Mouse (Mus musculus): ENCODE measurements at regions not wholly inside any gene's neighbourhood (a gene's known extent, or its start where the extent isn't known, plus 50 kb on each side); places are given as distances from the start of the nearest gene placed in this dataset.

DNA sequence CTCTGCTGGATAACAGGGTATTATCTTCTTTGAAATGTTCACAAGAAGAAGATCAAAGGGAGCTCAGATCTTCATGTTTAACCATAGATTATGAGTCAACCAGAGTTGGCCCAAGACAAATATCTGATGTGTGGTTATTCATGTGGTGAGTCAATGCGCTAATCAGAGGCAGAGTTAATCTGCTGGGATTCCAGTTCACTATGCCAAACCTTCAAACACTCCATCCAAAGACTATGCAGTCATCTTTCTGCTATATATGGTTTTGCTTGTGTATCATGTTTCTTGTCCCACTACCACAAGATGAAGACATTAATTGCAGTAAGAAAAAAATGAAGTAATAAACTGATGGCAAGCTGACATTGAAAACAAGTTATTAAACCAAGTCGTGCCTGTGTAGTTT is 561.8 kb upstream of the Gm9747 start:
- no peaks in the 10 kb centered on the region for H3K27me3 ChIP-seq (replicated peaks)

DNA sequence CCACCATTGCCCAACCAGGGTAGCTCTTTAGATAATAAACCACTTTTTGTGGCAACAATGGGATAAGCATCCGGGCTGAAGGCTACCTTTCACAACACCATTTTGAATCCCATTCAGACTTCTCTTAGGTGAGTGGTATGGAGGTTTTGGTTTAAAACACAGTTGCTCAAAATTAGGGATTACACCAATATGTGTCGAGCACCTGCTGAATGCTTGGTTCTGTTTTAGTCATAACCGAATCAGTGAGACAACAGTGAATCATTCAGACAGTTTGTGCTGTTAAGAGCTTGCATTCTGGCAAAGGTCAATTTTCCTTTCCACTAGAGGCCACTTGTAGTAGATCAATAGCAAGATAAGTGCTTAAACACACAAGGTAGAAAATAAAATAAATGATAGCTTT is 561.2 kb upstream of the Gm9747 start:
- H3K36me3 ChIP-seq (replicated peaks): no peaks in the 10 kb centered on the region
- no peaks in the 10 kb centered on the region for H3K4me1 ChIP-seq
- H3K4me2 ChIP-seq: no peak overlapping the region
- no peaks in the 10 kb centered on the region for H3K27me3 ChIP-seq (replicated peaks)
- H3K4me3 ChIP-seq: no peak overlapping the region
- no peak overlapping the region for H3K9ac ChIP-seq
- no peaks in the 10 kb centered on the region for H3K9me3 ChIP-seq
- H3K27ac ChIP-seq: no peak overlapping the region
- ATAC-seq (replicated peaks): no peak
- 89% methylated on average over 3 of the region's 3 CpGs for WGBS

More for the DNA sequence above, 561.8 kb upstream of the Gm9747 start:
- Histone ChIP-seq H3K4me1 (no peaks in the 10 kb centered on the region), H3K36me3 (replicated peaks) (no peaks in the 10 kb centered on the region), H3K27ac (no peak overlapping the region), H3K9me3 (no peaks in the 10 kb centered on the region), H3K4me2 (no peak overlapping the region), H3K4me3 (no peak overlapping the region), H3K9ac (no peak overlapping the region)
- WGBS: 84% methylated on average over 2 of the region's 2 CpGs
- ATAC-seq (replicated peaks): no peak

DNA sequence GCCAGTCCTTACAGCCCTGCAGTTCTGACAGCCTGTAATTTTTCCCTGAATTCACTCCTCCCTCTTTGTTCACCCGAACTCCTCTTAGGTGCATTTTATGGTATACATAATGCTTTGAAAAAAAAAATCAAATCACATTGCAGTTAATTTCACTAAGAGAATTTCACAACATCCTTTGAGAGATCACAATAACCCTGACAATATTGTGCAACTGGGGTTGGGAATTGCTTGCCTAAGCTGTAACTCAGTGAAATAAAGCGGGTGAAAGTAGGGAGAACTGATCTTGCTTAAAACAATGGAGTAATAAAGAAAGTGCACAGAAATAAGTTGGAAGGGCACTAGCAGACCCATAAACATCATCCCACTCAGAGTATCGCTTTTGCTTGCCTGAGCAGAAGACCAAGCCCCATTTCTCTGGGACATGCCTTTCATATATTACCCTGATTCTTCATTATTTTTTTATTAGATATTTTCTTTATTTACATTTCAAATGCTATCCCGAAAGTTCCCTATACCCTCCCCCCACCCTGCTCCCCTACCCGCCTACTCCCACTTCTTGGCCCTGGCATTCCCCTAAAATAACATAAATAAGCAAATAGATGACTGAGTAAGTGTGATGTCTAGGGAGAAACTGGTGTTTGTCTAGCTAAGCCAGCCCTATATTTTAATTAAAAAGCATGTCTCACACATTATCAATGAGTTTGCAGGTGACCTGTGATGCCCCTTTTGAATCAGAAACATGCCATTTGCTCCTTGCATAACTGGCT is 557.2 kb upstream of the Gm9747 start:
- H3K36me3 ChIP-seq (replicated peaks): no peaks in the 10 kb centered on the region
- no peaks in the 10 kb centered on the region for H3K27me3 ChIP-seq (replicated peaks)
- H3K9me3 ChIP-seq: 0 out of 2 replicates have a peak, but pooled peaks cover 2% of the 10 kb centered on the region
- ATAC-seq (replicated peaks): no peak
- H3K4me1 ChIP-seq: no peaks in the 10 kb centered on the region
- 79% methylated on average over 5 of the region's 5 CpGs for WGBS
- no peak overlapping the region for H3K4me2 ChIP-seq
- H3K27ac ChIP-seq: no peak overlapping the region
- H3K9ac ChIP-seq: no peak overlapping the region
- no peak overlapping the region for H3K4me3 ChIP-seq

DNA sequence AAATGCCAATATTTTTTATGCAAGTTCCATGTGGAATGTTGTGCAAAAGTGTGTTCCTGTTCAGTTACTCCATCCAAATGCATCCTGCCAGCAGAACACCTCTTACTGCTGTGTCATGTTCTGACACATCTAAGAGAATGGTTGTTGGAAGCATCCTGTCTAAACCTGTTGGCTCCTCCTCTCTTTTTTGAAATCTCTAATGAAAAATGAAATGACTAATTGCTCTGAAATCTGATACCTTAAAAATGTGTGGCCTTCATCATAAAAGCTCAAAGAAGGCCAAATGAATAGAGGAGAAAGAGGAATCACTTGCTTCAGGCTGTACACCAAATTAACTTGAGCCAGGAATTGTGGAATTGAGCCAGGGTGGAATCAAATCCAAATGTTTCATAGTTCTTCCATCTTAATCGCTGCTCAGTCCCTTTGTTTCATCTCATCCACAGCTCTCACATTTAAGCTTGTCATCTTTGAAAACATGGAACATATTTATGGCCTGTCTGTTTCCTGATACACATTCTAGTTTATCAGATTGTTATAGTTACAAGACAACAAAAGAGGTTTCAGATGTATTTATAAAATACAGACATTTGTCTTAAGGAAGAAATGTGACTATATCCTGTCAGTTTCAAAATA is 555.0 kb upstream of the Gm9747 start:
- H3K27me3 ChIP-seq (replicated peaks): no peaks in the 10 kb centered on the region
- no peak overlapping the region for H3K4me2 ChIP-seq
- 0 out of 2 replicates have a peak, but pooled peaks cover 3% of the 10 kb centered on the region for H3K9me3 ChIP-seq
- H3K36me3 ChIP-seq (replicated peaks): no peaks in the 10 kb centered on the region
- no peak overlapping the region for H3K27ac ChIP-seq
- 76% methylated on average over 1 of the region's 1 CpGs for WGBS
- no peak for ATAC-seq (replicated peaks)
- no peak overlapping the region for H3K4me3 ChIP-seq
- H3K4me1 ChIP-seq: no peaks in the 10 kb centered on the region
- no peak overlapping the region for H3K9ac ChIP-seq

DNA sequence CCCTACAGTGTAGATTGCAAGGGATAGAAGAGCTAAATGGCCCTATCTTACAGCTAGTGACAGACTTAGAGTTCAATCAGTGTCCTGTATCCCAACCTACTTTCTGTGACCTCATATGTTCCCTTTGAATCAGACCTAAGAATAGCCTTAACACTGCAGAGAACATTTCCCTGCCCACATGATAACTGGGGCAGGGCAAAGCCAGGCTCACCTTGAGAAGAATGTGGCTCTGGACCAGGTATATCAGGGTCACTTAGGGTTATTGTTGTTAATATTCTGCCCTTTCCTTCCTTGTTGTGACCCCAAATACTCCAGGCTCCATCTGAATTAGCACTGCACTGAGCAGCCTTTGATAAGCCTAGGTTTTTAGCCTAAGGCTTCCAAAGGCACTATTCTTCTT is 536.8 kb upstream of the Gm9747 start:
- no peak overlapping the region for H3K4me3 ChIP-seq
- H3K36me3 ChIP-seq (replicated peaks): no peaks in the 10 kb centered on the region
- H3K9ac ChIP-seq: no peak overlapping the region
- ATAC-seq (replicated peaks): no peak
- H3K9me3 ChIP-seq: no peaks in the 10 kb centered on the region
- no peaks in the 10 kb centered on the region for H3K4me1 ChIP-seq
- H3K27ac ChIP-seq: no peak overlapping the region
- H3K27me3 ChIP-seq (replicated peaks): no peaks in the 10 kb centered on the region
- H3K4me2 ChIP-seq: no peak overlapping the region

DNA sequence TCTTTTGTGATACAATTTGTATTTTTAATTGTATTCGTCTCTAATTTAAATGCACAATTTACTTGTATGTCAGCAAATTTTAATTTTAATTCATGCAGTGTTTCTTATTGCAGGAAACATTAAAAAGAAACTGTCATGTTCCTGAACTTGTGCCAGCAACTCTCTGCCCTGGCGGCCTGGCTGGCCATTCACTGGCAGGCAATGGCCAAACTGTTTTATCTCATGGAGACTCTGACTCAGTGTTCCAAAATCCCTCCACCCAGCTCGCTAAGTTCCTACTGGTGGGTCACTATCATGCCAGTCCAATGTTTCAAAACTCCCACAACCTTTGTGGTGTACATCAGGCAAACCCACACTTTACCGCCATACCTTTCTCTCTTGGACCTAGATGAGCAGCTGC is 523.7 kb upstream of the Gm9747 start:
- Histone ChIP-seq H3K9ac (no peak overlapping the region), H3K27me3 (replicated peaks) (no peaks in the 10 kb centered on the region), H3K27ac (no peak overlapping the region), H3K36me3 (replicated peaks) (no peaks in the 10 kb centered on the region), H3K4me1 (no peaks in the 10 kb centered on the region), H3K9me3 (no peaks in the 10 kb centered on the region), H3K4me2 (no peak overlapping the region), H3K4me3 (no peak overlapping the region)
- ATAC-seq (replicated peaks): no peak
- WGBS: 89% methylated on average over 4 of the region's 4 CpGs

DNA sequence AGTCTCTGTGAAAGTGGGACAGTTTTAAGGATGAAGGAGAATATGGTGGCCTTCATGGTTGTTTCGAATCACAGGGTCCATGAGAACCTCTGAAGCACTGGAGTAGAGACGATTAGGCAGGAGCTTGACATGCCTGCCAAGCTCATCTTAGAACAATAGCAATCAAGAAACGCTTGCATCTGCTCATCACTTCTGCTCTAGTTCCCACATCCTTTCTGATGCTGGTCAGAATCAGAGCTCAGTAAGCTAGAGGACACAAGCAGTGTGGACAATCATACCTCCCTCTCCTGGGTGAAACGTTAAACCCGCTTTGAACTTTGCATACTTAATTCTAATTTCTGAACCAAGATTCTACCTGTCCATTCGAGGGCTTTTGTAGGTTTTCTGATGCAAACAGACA is 515.8 kb upstream of the Gm9747 start:
- Histone ChIP-seq H3K4me3 (no peak overlapping the region), H3K9ac (no peak overlapping the region), H3K27me3 (replicated peaks) (no peaks in the 10 kb centered on the region), H3K36me3 (replicated peaks) (no peaks in the 10 kb centered on the region), H3K9me3 (no peaks in the 10 kb centered on the region), H3K4me2 (no peak overlapping the region), H3K4me1 (no peaks in the 10 kb centered on the region), H3K27ac (no peak overlapping the region)
- no peak for ATAC-seq (replicated peaks)
- 79% methylated on average over 6 of the region's 6 CpGs for WGBS

DNA sequence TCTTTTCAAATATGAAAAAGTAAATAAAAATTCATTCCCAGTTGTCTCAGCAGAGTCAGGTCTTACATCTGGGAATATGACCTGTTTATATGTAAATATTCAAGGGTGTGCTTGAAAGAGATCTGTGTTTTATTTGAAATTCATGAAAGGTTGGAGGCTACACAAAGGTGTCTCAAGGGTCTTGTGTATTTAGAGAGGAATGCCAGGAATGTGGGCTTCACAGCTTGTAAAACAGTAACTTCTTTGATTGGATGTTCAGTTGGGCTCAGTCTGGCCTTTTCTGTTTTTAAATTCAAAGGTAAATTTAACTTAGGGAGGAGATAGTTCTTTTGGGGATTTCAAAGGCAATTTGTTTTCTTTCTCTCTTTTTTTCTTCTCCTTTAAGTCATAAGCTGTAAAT is 514.7 kb upstream of the Gm9747 start:
- no peak overlapping the region for H3K9ac ChIP-seq
- no peaks in the 10 kb centered on the region for H3K9me3 ChIP-seq
- ATAC-seq (replicated peaks): no peak
- H3K4me2 ChIP-seq: no peak overlapping the region
- no peaks in the 10 kb centered on the region for H3K36me3 ChIP-seq (replicated peaks)
- no peak overlapping the region for H3K4me3 ChIP-seq
- H3K27ac ChIP-seq: no peak overlapping the region
- H3K27me3 ChIP-seq (replicated peaks): no peaks in the 10 kb centered on the region
- no peaks in the 10 kb centered on the region for H3K4me1 ChIP-seq

DNA sequence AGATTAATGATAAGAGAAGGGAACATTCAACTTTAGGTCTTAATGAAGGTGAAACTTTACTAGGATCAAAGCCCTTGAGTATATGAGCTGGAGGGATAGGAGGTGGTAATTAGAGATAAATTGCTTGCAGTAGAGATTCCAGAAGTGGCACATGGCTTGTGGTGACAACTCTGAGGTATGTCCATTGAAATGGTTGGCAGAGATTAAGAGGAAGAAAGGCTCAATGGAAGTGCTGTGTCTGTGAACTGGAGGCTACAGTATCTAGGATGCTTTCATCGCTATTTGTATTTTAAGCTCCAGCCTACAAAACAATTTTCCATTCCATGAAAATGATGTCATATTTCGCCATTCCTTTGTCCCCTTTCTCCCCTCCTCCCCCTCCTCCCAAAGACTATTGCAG is 508.1 kb upstream of the Gm9747 start:
- H3K4me3 ChIP-seq: no peak overlapping the region
- no peak overlapping the region for H3K27ac ChIP-seq
- ATAC-seq (replicated peaks): no peak
- WGBS: 94% methylated on average over 2 of the region's 2 CpGs
- H3K36me3 ChIP-seq (replicated peaks): no peaks in the 10 kb centered on the region
- no peaks in the 10 kb centered on the region for H3K4me1 ChIP-seq
- H3K27me3 ChIP-seq (replicated peaks): no peaks in the 10 kb centered on the region
- no peaks in the 10 kb centered on the region for H3K9me3 ChIP-seq
- no peak overlapping the region for H3K9ac ChIP-seq
- H3K4me2 ChIP-seq: no peak overlapping the region

DNA sequence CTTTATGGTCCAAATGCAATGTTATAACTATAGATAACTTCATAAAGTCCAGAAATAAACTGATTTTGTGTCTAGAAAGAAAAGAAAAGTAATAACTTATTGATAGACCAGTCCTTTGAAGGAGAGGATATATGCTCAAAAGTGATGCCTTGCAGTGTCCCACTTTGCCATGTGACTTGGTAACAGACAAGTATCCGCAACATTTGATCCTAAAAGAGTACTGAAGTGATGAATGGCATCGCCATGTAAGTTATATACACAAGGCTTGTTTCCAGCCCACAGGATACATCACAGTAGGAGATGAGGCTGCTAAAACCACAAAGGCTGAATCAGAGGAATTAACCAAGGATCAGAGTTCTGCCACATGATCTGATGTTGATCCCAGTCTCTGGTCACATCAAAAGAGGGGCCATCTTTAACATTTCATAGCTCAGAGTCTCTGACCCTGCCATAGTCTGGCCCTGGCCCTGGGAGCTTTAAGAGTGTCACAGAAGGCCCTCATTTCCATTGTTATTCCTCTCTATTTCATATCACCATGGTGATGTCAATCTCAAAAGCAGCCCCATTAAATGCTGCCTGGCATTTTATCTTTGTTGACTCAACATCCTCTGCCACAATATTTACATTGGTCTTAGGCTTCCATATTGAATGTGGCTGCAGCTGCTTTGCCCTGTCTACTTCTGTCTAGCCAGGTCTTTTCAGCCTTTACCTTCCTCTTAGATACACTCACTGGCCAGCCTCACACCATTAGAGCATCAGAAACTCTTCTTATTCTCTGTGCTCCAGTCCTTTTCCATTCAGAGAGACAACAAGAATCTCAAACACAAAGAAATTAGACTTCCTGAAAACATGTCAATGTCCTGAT is 506.4 kb upstream of the Gm9747 start:
- H3K27me3 ChIP-seq (replicated peaks): no peaks in the 10 kb centered on the region
- H3K27ac ChIP-seq: no peak overlapping the region
- ATAC-seq (replicated peaks): no peak
- H3K36me3 ChIP-seq (replicated peaks): no peaks in the 10 kb centered on the region
- H3K4me3 ChIP-seq: no peak overlapping the region
- no peaks in the 10 kb centered on the region for H3K4me1 ChIP-seq
- H3K9me3 ChIP-seq: no peaks in the 10 kb centered on the region
- H3K9ac ChIP-seq: no peak overlapping the region
- WGBS: 75% methylated on average over 2 of the region's 2 CpGs
- no peak overlapping the region for H3K4me2 ChIP-seq

DNA sequence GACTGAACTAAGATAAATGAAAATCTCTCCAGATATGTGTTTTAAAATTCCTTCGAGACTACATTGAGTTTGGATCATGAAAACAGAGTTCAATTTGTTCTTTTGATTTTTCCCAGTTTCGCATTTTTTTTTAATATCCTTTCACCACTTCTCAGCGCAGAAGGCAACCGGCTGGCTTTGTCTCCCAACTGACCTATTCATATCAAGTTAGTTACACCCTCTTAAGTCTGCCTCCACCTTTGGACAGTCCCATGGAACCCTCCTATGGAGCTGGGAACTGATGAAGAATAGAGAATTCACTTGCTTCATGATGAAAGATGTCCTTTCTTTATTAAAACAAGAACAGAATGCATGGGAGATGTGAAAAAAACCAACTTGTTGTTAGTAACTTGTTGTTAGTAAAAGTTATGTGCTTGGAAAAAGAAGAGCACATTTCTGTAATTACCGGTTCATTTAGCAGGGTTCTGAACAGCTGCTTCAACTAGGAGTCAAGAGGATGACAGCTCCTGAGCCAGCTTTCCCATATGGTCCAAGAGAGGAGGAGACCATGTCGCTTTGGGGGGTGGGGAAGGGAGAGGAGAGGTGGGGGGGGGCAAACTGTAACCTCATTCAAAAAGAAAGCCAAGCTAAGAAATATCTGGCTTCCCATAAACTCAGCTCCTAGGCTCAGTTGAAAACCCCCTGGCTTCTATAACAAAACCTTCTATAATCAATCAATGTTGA is 495.6 kb upstream of the Gm9747 start:
- 61% methylated on average over 6 of the region's 6 CpGs for WGBS
- H3K9ac ChIP-seq: no peak overlapping the region
- no peak for ATAC-seq (replicated peaks)

DNA sequence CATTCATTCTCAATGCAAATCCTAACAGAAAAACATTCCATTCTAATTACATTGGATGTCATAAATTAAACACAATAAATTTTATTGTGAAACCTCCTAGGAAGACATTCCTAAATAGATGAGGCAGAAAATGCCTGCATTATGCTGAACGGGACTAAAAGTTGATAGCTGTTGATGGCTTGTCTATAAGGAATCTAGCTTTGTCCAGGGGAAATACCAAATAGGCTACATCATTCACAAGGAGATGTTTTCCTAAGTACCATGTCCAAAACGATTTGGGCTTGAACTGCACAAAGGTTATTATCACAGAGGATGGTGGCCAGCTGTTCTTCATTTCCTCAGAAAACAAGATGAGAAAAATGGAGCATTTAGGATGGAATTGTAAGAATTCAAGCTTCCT is 494.5 kb upstream of the Gm9747 start:
- H3K9ac ChIP-seq: no peak overlapping the region
- no peaks in the 10 kb centered on the region for H3K36me3 ChIP-seq (replicated peaks)
- ATAC-seq (replicated peaks): no peak
- H3K4me3 ChIP-seq: no peak overlapping the region
- 42% methylated on average over 2 of the region's 2 CpGs for WGBS
- no peaks in the 10 kb centered on the region for H3K27me3 ChIP-seq (replicated peaks)
- H3K27ac ChIP-seq: no peak overlapping the region
- no peak overlapping the region for H3K4me2 ChIP-seq
- no peaks in the 10 kb centered on the region for H3K4me1 ChIP-seq
- no peaks in the 10 kb centered on the region for H3K9me3 ChIP-seq

More for the DNA sequence above, 495.6 kb upstream of the Gm9747 start:
- H3K9me3 ChIP-seq: no peaks in the 10 kb centered on the region
- no peak overlapping the region for H3K4me2 ChIP-seq
- H3K4me1 ChIP-seq: no peaks in the 10 kb centered on the region
- H3K27me3 ChIP-seq (replicated peaks): no peaks in the 10 kb centered on the region
- no peak overlapping the region for H3K27ac ChIP-seq
- H3K36me3 ChIP-seq (replicated peaks): no peaks in the 10 kb centered on the region
- no peak overlapping the region for H3K4me3 ChIP-seq
